Mouse (Mus musculus) urinary bladder, postnatal 14 days (tissue): Measurements from ENCODE around the gene Cnksr1.
A peak's percentile ranks its signal among the peaks of the same experiment; 100 is the strongest.
"Not testable (repeated sequence)": the region's sequence is repeated elsewhere in the genome, so short reads cannot be mapped to it uniquely, and the experiment has no call there.

ENCODE experiments used
- DNase-seq: peaks from one replicate; pipeline ENCODE4 v3.0.0; 2021; ENCODE audit warnings: low spot score

Gene Cnksr1

GRCm38 (mm10) chr4:134238279-134238651, at the start of gene Cnksr1:
Cnksr1 (minus strand) TSS chr4:134238399.
- DNase-seq = peak; percentile 96

- DNase-seq = peak; percentile 80
Observed at GRCm38 (mm10) chr4:134287575-134288025, 49.4 kb upstream of the Cnksr1 start, which contains the start of gene Pdik1l. Pdik1l (minus strand) TSS chr4:134287895.

- peak; percentile 95 for DNase-seq
Observed at GRCm38 (mm10) chr4:134287168-134287564, 49.0 kb upstream of the Cnksr1 start.

DNA sequence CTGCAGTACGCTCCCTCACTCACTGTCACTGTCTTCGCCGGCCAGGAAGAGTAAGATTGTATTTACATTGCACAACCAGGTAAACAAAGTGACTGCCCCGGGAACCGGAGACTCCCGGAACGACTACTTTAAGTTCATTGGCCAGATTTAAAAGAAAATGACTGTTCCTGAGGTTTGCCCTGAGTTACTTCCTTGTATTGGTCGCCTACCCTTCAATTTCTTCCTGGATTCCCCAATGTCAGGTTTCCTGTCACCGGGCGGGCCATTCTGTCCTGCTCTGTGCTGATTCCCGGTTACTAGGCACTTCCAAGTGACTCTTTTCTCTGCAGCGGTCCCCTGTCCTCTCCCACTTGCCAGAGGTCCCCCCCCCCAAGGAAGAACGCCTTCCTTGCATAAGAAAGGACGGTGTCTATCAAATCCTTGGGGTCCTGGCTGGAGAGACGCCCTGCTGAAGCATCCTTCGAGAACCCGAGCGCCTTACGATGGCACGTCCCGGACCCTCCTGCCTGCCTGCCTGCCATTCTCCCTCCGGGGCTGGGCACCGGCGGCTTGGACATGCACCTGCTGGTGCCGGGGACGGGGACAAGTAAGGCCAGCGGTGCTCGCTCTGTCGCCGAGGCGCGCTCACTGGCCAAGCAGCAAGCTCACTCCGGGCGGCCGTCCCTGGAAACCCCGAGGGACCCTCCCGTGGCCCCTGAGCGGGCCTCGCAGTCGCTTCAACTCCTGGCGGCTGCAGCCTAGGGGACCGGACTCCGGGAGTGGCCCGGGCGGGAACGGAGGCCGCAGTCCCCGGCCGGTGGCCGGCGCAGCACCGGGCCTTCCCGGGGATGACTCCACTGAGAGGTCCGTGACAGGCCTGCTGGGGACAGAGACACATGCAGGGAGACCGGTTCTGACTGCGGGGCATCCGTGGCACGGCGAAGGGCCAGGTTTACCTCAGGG, 48.3 kb upstream of the Cnksr1 start:
- peak; percentile 39 for DNase-seq

GRCm38 (mm10) chr4:134284942-134285341, 46.7 kb upstream of the Cnksr1 start:
- no peak for DNase-seq

DNA sequence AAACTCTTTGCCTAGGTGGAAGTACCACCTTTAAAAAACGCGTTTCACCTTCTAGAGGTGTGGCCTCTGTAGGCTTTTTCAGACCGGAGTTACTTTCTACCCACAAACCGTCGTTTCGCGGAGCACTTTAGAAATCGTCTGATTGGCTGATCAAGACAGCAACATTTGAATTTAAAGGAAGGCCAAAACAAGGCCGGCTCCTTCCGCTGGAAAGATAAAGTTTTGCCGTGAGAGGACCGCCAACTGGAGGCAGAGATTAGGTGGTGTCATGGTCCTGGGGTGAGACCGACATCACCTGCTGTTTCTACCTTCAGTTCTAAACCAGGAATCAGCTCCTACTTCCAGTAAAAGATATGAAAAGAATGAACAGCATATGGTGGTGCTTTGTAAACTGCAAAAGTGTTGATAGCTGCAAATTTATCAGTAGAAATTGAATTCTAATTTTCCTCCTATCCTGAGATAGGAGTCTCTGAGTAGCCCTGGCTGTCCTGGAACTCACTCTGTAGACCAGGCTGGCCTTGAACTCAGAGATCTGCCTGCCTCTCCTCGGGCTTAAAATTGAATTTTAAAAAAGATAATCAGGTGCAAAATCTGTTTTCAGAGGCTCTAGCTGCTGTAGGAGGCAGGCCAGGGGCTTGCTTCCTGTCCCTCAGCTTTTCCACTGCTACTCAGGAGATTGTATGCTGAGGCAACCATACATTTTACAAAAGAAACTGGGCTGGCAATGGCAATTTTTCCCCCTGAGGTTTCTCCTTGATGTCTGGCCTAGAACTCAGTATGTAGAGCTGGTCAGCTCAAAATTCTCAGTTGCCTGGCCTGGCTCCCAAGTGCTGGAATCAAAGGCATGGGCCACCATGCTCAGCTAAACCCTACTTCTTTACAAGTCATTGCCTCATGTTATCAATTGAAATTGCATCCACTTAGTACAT, 35.5 kb upstream of the Cnksr1 start:
- DNase-seq = peak; percentile 48

- DNase-seq = no peak
Observed at GRCm38 (mm10) chr4:134272731-134273416, 34.7 kb upstream of the Cnksr1 start.

DNA sequence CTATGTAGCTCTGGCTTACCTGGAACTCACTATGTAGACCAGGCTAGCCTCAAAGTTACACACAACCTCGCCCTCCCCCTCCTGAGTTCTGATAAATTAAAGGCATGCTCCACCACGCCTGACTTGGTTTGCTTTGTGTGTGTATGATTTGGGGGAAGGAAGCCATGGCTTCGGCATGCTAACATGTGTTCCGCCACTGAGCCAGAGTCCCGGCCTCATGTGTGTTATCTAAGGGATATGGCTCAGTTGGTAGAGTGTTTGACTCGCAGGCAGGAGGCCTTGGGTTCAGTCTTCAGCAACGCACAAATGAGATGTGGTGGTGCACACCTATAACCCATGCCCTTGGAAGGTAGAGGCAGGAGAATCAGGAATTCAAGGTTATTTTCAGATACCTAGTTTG, 33.8 kb upstream of the Cnksr1 start:
- no peak for DNase-seq

GRCm38 (mm10) chr4:134269622-134270021, 31.4 kb upstream of the Cnksr1 start:
- DNase-seq = not testable (repeated sequence)

GRCm38 (mm10) chr4:134268102-134268655, 30.0 kb upstream of the Cnksr1 start:
- no peak for DNase-seq

GRCm38 (mm10) chr4:134265860-134266585, 27.8 kb upstream of the Cnksr1 start:
- no peak for DNase-seq

GRCm38 (mm10) chr4:134263191-134263590, 25.0 kb upstream of the Cnksr1 start:
- DNase-seq = peak; percentile 77

GRCm38 (mm10) chr4:134258354-134258753, 20.2 kb upstream of the Cnksr1 start:
- DNase-seq = no peak

- DNase-seq = no peak
Observed at GRCm38 (mm10) chr4:134257198-134258009, 19.2 kb upstream of the Cnksr1 start.

GRCm38 (mm10) chr4:134256407-134257197, 18.4 kb upstream of the Cnksr1 start:
- no peak for DNase-seq

DNA sequence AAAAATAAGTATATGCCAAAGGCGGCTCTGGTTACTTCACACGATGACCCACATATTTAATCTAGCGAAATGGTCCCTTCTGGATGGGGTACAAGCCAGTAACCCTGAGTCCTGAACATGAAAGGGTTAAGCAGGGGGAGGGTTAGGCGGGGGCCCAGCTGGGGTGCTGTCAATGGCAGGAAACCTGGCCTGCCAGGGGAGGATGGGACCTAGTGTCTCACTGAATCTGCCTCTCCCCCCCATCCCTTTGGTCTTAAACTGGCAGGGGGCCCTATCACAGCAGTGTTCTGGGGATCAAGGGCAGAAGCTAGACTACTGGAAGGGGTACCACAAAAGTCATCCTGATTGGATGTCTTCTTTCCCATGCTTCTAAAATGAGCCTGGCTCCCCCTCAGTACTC, 17.7 kb upstream of the Cnksr1 start:
- DNase-seq = no peak

DNA sequence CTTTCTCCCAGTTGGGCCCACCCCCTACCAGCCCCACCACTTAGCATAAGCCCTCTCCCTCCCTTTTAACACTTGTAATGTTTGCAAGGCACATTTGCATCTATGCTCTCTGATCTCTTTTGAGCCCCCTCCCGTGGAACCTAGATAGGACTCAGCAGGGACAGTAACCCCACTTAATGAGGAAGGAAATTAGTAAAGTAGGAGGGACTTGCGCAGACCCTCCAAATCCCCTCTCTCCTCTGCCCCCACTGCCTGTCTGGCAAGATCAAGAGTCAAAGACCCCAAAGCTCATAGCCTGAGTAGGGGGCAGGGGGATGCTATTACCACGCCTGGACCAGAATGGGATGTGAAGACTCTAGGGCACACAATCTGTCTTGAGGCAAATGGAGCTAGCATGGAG, 16.6 kb upstream of the Cnksr1 start:
- DNase-seq = no peak

DNA sequence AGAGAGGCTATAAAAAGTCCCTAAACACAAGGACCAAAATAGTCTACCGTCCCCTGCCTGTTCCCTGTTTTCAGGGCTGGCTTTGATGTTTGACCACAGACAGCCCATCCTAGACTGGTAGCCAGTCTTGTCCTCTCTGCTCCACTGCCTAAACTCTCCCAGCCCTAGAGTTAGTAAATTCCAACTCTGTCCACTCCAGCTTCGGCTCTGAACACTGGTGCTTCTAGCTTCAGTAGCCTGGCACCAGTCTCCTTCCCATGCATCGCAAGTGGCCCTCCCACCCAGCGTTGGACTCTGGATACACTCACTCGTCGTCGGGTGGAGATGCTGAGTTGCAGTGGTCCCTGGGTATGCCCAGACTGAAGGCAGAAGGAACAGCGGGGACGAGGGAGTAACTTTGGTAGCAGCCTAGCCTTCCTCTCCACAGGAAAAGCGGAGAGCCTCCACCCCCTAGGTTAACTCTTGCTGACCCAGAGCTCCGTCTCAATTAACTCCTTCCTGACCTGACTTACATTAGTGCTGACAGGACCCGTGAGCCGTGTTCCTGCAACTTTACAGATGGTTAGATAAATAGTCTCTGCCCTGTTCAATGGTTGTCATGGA, 15.6 kb upstream of the Cnksr1 start, which contains the start of gene Grrp1:
Gene Grrp1 (minus strand): TSS at position 385 of the 603 bp plus-strand sequence.
- DNase-seq = no peak
